Mouse (Mus musculus): ENCODE measurements at regions not wholly inside any gene's neighbourhood (a gene's known extent, or its start where the extent isn't known, plus 50 kb on each side); places are given as distances from the start of the nearest gene placed in this dataset.

DNA sequence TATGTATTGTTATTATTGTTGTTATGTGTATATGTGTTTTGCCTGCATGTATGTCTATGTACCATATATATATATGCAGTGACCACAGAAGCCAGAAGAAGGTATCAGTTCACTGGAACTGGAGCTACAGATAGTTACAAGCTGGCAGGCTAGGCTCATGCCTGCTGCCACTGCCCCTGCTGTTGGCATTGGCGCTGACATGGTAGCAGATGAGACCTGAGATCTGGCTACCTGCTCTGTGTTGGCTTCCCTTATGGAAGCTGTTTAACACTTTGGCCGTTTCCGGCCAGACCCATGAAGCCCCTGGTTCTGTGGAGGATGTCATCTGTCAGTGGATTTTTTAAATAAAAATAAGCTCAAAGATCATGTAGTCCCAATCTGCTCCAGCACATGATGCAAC is 178.1 kb downstream of the Mex3b start:
- TF ChIP-seq CTCF (IDR thresholded peaks at IDR 0.05; ENCODE audit: borderline replicate concordance, control insufficient read depth, extremely low read depth, insufficient read depth, low read length, poor library complexity): no peak
- no peak for TF ChIP-seq POLR2A (IDR thresholded peaks at IDR 0.05; ENCODE audit: control insufficient read depth, extremely low read depth, insufficient read depth, low read length, poor library complexity)
